In genomic region chr5:146983216-146983615, GRCm38 (mm10) we compare ENCODE assay signal across 10 mouse cellular contexts. TPM values are rescaled to one million over a fixed set of nuclear protein-coding genes. Genes with fewer than 3 reads are reported as not detected.
A peak's percentile ranks its signal among the peaks of the same experiment; 100 is the strongest.
DNase-seq lines count a peak whose midpoint lies in the region; ATAC-seq and TF ChIP-seq lines count a peak whose summit lies in the region.
"Had no signal": no experiment of that assay in that cellular context is flagged by ENCODE, and none has a peak within 500 bp of the region (broad histone marks: within the 10 kb centered on the region; RNA-seq: fewer than 3 reads in every experiment).

No protein-coding gene starts in this region.

- no peak for TF ChIP-seq POLR2A in bone marrow macrophage, adult 2 months (IDR thresholded peaks at IDR 0.05; ENCODE audit: borderline replicate concordance, low read depth, low read length)
- no peak for TF ChIP-seq POLR2A in thymus, adult 2 months (IDR thresholded peaks at IDR 0.05; ENCODE audit: control insufficient read depth, extremely low read depth, insufficient read depth, low read length, poor library complexity)

- WGBS in midbrain, embryonic 10.5 days = 14% methylated on average over 8 of the region's 8 CpGs
- WGBS in midbrain, embryonic 15.5 days = 7% methylated on average over 8 of the region's 8 CpGs
- WGBS in hindbrain, embryonic 15.5 days = 11% methylated on average over 8 of the region's 8 CpGs
- WGBS in liver, embryonic 11.5 days = 14% methylated on average over 8 of the region's 8 CpGs
- WGBS in neural tube, embryonic 12.5 days = 9% methylated on average over 8 of the region's 8 CpGs
- WGBS in thymus, adult 2 months = 9% methylated on average over 8 of the region's 8 CpGs

- ATAC-seq in midbrain, embryonic 15.5 days (replicated peaks) = no peak
- peak; percentile 85 for ATAC-seq in erythroblast, adult 5-6 weeks (replicated peaks; ENCODE audit: low FRiP score, poor library complexity, severe bottlenecking)
- ATAC-seq in hindbrain, embryonic 15.5 days (ENCODE audit: low FRiP score, low read depth) = peak; percentile 62
- ATAC-seq in liver, embryonic 11.5 days (replicated peaks; ENCODE audit: low FRiP score) = no peak
- peak; percentile 56; the same call in 1 of the 2 replicates for ATAC-seq in neural tube, embryonic 12.5 days (ENCODE audit: low FRiP score, low read depth)

- 0 out of 2 replicates have a peak, but pooled peaks cover 4% of the 10 kb centered on the region for H3K4me1 ChIP-seq in midbrain, embryonic 10.5 days
- no peaks in the 10 kb centered on the region for H3K4me1 ChIP-seq in midbrain, embryonic 15.5 days
- H3K4me1 ChIP-seq in bone marrow macrophage, adult 2 months (ENCODE audit: control insufficient read depth, insufficient read depth, low read length) = no peaks in the 10 kb centered on the region
- peaks cover 9% of the 10 kb centered on the region for H3K4me1 ChIP-seq in hindbrain, embryonic 15.5 days (replicated peaks)
- no peaks in the 10 kb centered on the region for H3K4me1 ChIP-seq in liver, embryonic 11.5 days (replicated peaks; ENCODE audit: control insufficient read depth, insufficient read depth, low read length)
- no peaks in the 10 kb centered on the region for H3K4me1 ChIP-seq in neural tube, embryonic 12.5 days
- no peaks in the 10 kb centered on the region for H3K4me1 ChIP-seq in thymus, adult 2 months (replicated peaks; ENCODE audit: control insufficient read depth, insufficient read depth, low read length)

- H3K27me3 ChIP-seq in midbrain, embryonic 10.5 days (ENCODE audit: low read depth, poor library complexity, severe bottlenecking) = peaks cover 58% of the 10 kb centered on the region
- 0 out of 2 replicates have a peak, but pooled peaks cover 3% of the 10 kb centered on the region for H3K27me3 ChIP-seq in midbrain, embryonic 15.5 days (replicated peaks)
- H3K27me3 ChIP-seq in hindbrain, embryonic 15.5 days = peaks cover 17% of the 10 kb centered on the region; the same call in 1 of the 2 replicates
- H3K27me3 ChIP-seq in liver, embryonic 11.5 days (replicated peaks; ENCODE audit: control insufficient read depth, insufficient read depth, low read length) = peaks cover 21% of the 10 kb centered on the region
- peaks cover 17% of the 10 kb centered on the region for H3K27me3 ChIP-seq in neural tube, embryonic 12.5 days (replicated peaks)
- H3K27me3 ChIP-seq in thymus, adult 2 months (ENCODE audit: control insufficient read depth, insufficient read depth, low read length) = no peaks in the 10 kb centered on the region; the same call in 1 of the 2 replicates

- H3K9ac ChIP-seq in midbrain, embryonic 15.5 days = no peak overlapping the region
- no peak overlapping the region for H3K9ac ChIP-seq in hindbrain, embryonic 15.5 days
- H3K9ac ChIP-seq in liver, embryonic 11.5 days (ENCODE audit: low read depth, low read length) = no peak overlapping the region
- no peak overlapping the region for H3K9ac ChIP-seq in neural tube, embryonic 12.5 days

- peak; percentile 68 for TF ChIP-seq CTCF in bone marrow macrophage, adult 2 months (IDR thresholded peaks at IDR 0.05; ENCODE audit: low read depth, low read length)
- peak; percentile 87 for TF ChIP-seq CTCF in thymus, adult 2 months (IDR thresholded peaks at IDR 0.05; ENCODE audit: borderline replicate concordance, control insufficient read depth, extremely low read depth, insufficient read depth, low read length, poor library complexity)

- H3K9me3 ChIP-seq in midbrain, embryonic 10.5 days (replicated peaks) = no peaks in the 10 kb centered on the region
- H3K9me3 ChIP-seq in midbrain, embryonic 15.5 days = no peaks in the 10 kb centered on the region
- no peaks in the 10 kb centered on the region for H3K9me3 ChIP-seq in hindbrain, embryonic 15.5 days
- H3K9me3 ChIP-seq in liver, embryonic 11.5 days (ENCODE audit: control insufficient read depth, low read length) = no peaks in the 10 kb centered on the region
- no peaks in the 10 kb centered on the region for H3K9me3 ChIP-seq in neural tube, embryonic 12.5 days

- no peak overlapping the region for H3K27ac ChIP-seq in midbrain, embryonic 10.5 days (replicated peaks)
- no peak overlapping the region for H3K27ac ChIP-seq in midbrain, embryonic 15.5 days
- no peak overlapping the region for H3K27ac ChIP-seq in bone marrow macrophage, adult 2 months (ENCODE audit: insufficient read depth, low read depth, low read length)
- no peak overlapping the region for H3K27ac ChIP-seq in hindbrain, embryonic 15.5 days (replicated peaks)
- no peak overlapping the region for H3K27ac ChIP-seq in liver, embryonic 11.5 days (ENCODE audit: low read depth, low read length)
- H3K27ac ChIP-seq in neural tube, embryonic 12.5 days = no peak overlapping the region
- H3K27ac ChIP-seq in thymus, adult 2 months (ENCODE audit: control insufficient read depth, insufficient read depth, low read length) = no peak overlapping the region

- H3K36me3 ChIP-seq in midbrain, embryonic 10.5 days = no peaks in the 10 kb centered on the region
- no peaks in the 10 kb centered on the region for H3K36me3 ChIP-seq in midbrain, embryonic 15.5 days (replicated peaks)
- no peaks in the 10 kb centered on the region for H3K36me3 ChIP-seq in hindbrain, embryonic 15.5 days
- H3K36me3 ChIP-seq in liver, embryonic 11.5 days (ENCODE audit: control insufficient read depth, insufficient read depth, low read length) = no peaks in the 10 kb centered on the region
- H3K36me3 ChIP-seq in neural tube, embryonic 12.5 days = no peaks in the 10 kb centered on the region
- no peaks in the 10 kb centered on the region for H3K36me3 ChIP-seq in thymus, adult 2 months (ENCODE audit: control insufficient read depth, insufficient read depth, low read length)

- peak; percentile 70 for DNase-seq in midbrain, embryonic 10.5 days (ENCODE audit: low spot score)
- peak; percentile 54 for DNase-seq in liver, embryonic 11.5 days (ENCODE audit: low spot score)
- DNase-seq in thymus, adult 2 months = peak; percentile 49

- H3K4me2 ChIP-seq in midbrain, embryonic 15.5 days = no peak overlapping the region
- no peak overlapping the region for H3K4me2 ChIP-seq in hindbrain, embryonic 15.5 days
- H3K4me2 ChIP-seq in liver, embryonic 11.5 days = no peak overlapping the region
- no peak overlapping the region for H3K4me2 ChIP-seq in neural tube, embryonic 12.5 days (replicated peaks)

- no peak overlapping the region for H3K4me3 ChIP-seq in midbrain, embryonic 10.5 days
- H3K4me3 ChIP-seq in midbrain, embryonic 15.5 days = no peak overlapping the region
- H3K4me3 ChIP-seq in bone marrow macrophage, adult 2 months (ENCODE audit: insufficient read depth, low read length) = no peak overlapping the region
- H3K4me3 ChIP-seq in hindbrain, embryonic 15.5 days = no peak overlapping the region
- no peak overlapping the region for H3K4me3 ChIP-seq in liver, embryonic 11.5 days (ENCODE audit: low read depth, low read length)
- no peak overlapping the region for H3K4me3 ChIP-seq in neural tube, embryonic 12.5 days
- H3K4me3 ChIP-seq in thymus, adult 2 months (ENCODE audit: control insufficient read depth, insufficient read depth, low read length) = no peak overlapping the region
- H3K4me3 ChIP-seq: erythroblast, embryonic 14.5 days; megakaryocyte, embryonic 14.5 days had no signal

RNA-seq across cellular contexts. Expression of gene Mtif3, which starts 19.6 kb away (rescaled TPM):
- polyA plus RNA-seq in midbrain, embryonic 10.5 days (2016; fragmentation: Nextera tagmentation; extraction: Ambion mirVana) = 20.8 and 22.6 TPM in 2 replicates
- polyA plus RNA-seq in midbrain, embryonic 15.5 days (2015; fragmentation: Nextera tagmentation; extraction: Ambion mirVana) = 28.3 and 28.9 TPM in 2 replicates
- polyA plus RNA-seq in bone marrow macrophage, adult 2 months (2012; ENCODE audit: insufficient read depth, insufficient read length, missing spikeins) = 15.5 and 19.6 TPM in 2 replicates
- 0.42 and 0.58 TPM in 2 replicates for total RNA-seq in erythroblast, adult 5-6 weeks (2015; ENCODE audit: low replicate concordance)
- total RNA-seq in erythroblast, adult 5-6 weeks (2017; ENCODE audit: low replicate concordance) = 3.8 and 7.5 TPM in 2 replicates
- 26.7 and 29.0 TPM in 2 replicates for polyA plus RNA-seq in hindbrain, embryonic 15.5 days (2015; fragmentation: Nextera tagmentation; extraction: Ambion mirVana)
- polyA plus RNA-seq in liver, embryonic 11.5 days (2014; fragmentation: Nextera tagmentation; extraction: Ambion mirVana) = 23.2 and 25.0 TPM in 2 replicates
- 26.8 and 28.9 TPM in 2 replicates for polyA plus RNA-seq in neural tube, embryonic 12.5 days (2016; fragmentation: Nextera tagmentation; extraction: Ambion mirVana)
- 10.7 and 13.0 TPM in 2 replicates for polyA plus RNA-seq in thymus, adult 2 months (2012; rRNA removed)

RNA-seq across cellular contexts. Expression of gene Gtf3a, which starts 34.8 kb away (rescaled TPM):
- 113 and 121 TPM in 2 replicates for polyA plus RNA-seq in midbrain, embryonic 10.5 days (2016; fragmentation: Nextera tagmentation; extraction: Ambion mirVana)
- polyA plus RNA-seq in midbrain, embryonic 15.5 days (2015; fragmentation: Nextera tagmentation; extraction: Ambion mirVana) = 110 and 116 TPM in 2 replicates
- 37.0 and 40.8 TPM in 2 replicates for polyA plus RNA-seq in bone marrow macrophage, adult 2 months (2012; ENCODE audit: insufficient read depth, insufficient read length, missing spikeins)
- 5.0 and 46.5 TPM in 2 replicates for total RNA-seq in erythroblast, adult 5-6 weeks (2015; ENCODE audit: low replicate concordance)
- total RNA-seq in erythroblast, adult 5-6 weeks (2017; ENCODE audit: low replicate concordance) = 22.2 and 23.8 TPM in 2 replicates
- polyA plus RNA-seq in hindbrain, embryonic 15.5 days (2015; fragmentation: Nextera tagmentation; extraction: Ambion mirVana) = 107 and 112 TPM in 2 replicates
- polyA plus RNA-seq in liver, embryonic 11.5 days (2014; fragmentation: Nextera tagmentation; extraction: Ambion mirVana) = 152 and 158 TPM in 2 replicates
- polyA plus RNA-seq in neural tube, embryonic 12.5 days (2016; fragmentation: Nextera tagmentation; extraction: Ambion mirVana) = 92.8 and 98.4 TPM in 2 replicates
- 85.9 and 108 TPM in 2 replicates for polyA plus RNA-seq in thymus, adult 2 months (2012; rRNA removed)

Comparison
In these comparisons a context has a peak if more than half of its experiments do, and no peak if none do; other contexts are left out.
1. ATAC-seq: peak in erythroblast, adult 5-6 weeks (single experiment), hindbrain, embryonic 15.5 days (single experiment) and neural tube, embryonic 12.5 days (single experiment); none in midbrain, embryonic 15.5 days (single experiment) and liver, embryonic 11.5 days (single experiment).
2. Peak in every context shown above with its lines, with median percentiles within 50 percentile points of each other: DNase-seq.